Mouse (Mus musculus): ENCODE measurements around the gene Hax1. TPM values are rescaled to one million over a fixed set of nuclear protein-coding genes. Genes with fewer than 3 reads are reported as not detected.

The Hax1 gene
- polyA plus RNA-seq (2017; shearing (Covaris generic)) = 10 to 100 TPM; 77.1 to 81.7 TPM

GRCm38 (mm10) chr3:89998612-89999054, at the start of gene Hax1:
TSS of gene Hax1 (minus strand) at chr3:89998780.

DNA sequence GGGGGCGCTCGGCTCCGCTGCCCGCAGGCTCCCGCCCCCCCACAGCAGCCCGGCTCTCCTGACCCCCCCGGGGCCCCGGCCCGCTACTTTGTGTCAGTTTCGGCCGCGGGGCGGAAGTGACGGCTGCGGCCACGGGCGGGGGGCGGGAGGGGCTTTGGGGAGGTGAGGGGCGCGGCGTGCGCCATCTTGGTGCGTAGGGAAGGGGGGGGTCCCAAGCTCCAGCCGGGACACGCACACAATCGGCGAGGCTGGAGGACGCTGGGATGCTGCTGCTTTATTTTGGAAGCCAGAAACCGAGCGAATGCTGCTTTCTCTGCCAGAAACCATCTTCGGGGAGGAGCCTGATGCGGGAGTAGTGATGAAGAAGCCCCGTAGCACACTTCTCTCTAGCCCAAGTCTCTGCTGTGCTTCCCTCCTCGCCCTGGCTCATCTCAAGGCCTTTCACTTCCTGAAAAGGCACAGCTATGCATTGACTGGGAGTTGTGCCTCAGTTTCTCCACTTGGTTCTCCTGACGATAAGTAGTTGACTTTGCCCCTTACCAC, 35.3 kb downstream of the Hax1 start, which contains the start of gene Atp8b2:
TSS of gene Atp8b2 (minus strand) at position 288 of the 543 bp plus-strand sequence.

Other genes with a start within 250 kb of the Hax1 start
- 1 to 10 TPM; 1.3 to 1.9 TPM for gene Chrnb2, start 234.1 kb downstream of the Hax1 start, polyA plus RNA-seq (2017; shearing (Covaris generic))
- gene Ube2q1, start 225.2 kb downstream of the Hax1 start, polyA plus RNA-seq (2017; shearing (Covaris generic)) = 10 to 100 TPM; 84.0 to 93.9 TPM
- 1 to 10 TPM; 3.5 to 6.2 TPM for gene She, start 167.4 kb downstream of the Hax1 start, polyA plus RNA-seq (2017; shearing (Covaris generic))
- gene Il6ra, start 85.6 kb downstream of the Hax1 start, polyA plus RNA-seq (2017; shearing (Covaris generic)) = 10 to 100 TPM; 65.1 to 73.1 TPM
- 100 to 1,000 TPM in 1 of 2 experiments, 10 to 100 TPM in 1; 70.8 to 115 TPM for gene Atp8b2, start 35.3 kb downstream of the Hax1 start, polyA plus RNA-seq (2017; shearing (Covaris generic))
- gene 4933434E20Rik, start 52.9 kb upstream of the Hax1 start, polyA plus RNA-seq (2017; shearing (Covaris generic)) = 100 to 1,000 TPM; 124 to 127 TPM
- gene Ubap2l, start 53.8 kb upstream of the Hax1 start, polyA plus RNA-seq (2017; shearing (Covaris generic)) = 100 to 1,000 TPM; 164 to 179 TPM
- 100 to 1,000 TPM; 969 to 974 TPM for gene Tpm3, start 73.9 kb upstream of the Hax1 start, polyA plus RNA-seq (2017; shearing (Covaris generic))
- gene Nup210l, start 105.4 kb upstream of the Hax1 start, polyA plus RNA-seq (2017; shearing (Covaris generic)) = under 1 TPM; 0.23 to 0.26 TPM
- 1,000 to 10,000 TPM; 1,234 to 2,547 TPM for gene Rps27, start 214.9 kb upstream of the Hax1 start, polyA plus RNA-seq (2017; shearing (Covaris generic))
- under 1 TPM in 1 of 2 experiments, not detected in 1; 0.28 TPM for gene Rab13, start 214.9 kb upstream of the Hax1 start, polyA plus RNA-seq (2017; shearing (Covaris generic))
- gene Jtb, start 232.8 kb upstream of the Hax1 start, polyA plus RNA-seq (2017; shearing (Covaris generic)) = 100 to 1,000 TPM; 132 to 181 TPM
- gene Creb3l4, start 244.7 kb upstream of the Hax1 start, polyA plus RNA-seq (2017; shearing (Covaris generic)) = not detected
- gene Slc39a1, start 249.4 kb upstream of the Hax1 start, polyA plus RNA-seq (2017; shearing (Covaris generic)) = 1 to 10 TPM; 3.1 to 3.9 TPM

Measured in activated CD4-positive, CD25-positive, alpha-beta regulatory T cell (primary cell).